Mouse (Mus musculus): ENCODE data around the gene Olfr481.

Olfr481 gene

GRCm38 (mm10) chr7:108079555-108079954 is at the start of gene Olfr481:
Gene Olfr481 (plus strand): TSS chr7:108079855.
- no peak for DNase-seq (ENCODE audit: low read depth)

- no peak for DNase-seq (ENCODE audit: low read depth)
Measured at GRCm38 (mm10) chr7:108033889-108034288, 45.8 kb upstream of the Olfr481 start, which contains the start of gene Olfr478. Gene Olfr478 (minus strand): TSS chr7:108033989.

- DNase-seq (ENCODE audit: low read depth), result no peak
Measured at GRCm38 (mm10) chr7:108050393-108050792, 29.3 kb upstream of the Olfr481 start, which contains the start of gene Olfr479. Gene Olfr479 (plus strand): TSS chr7:108050693.

GRCm38 (mm10) chr7:108067246-108067645 is 12.4 kb upstream of the Olfr481 start, which contains the start of gene Olfr480:
Gene Olfr480 (minus strand): TSS chr7:108067346.
- no peak for DNase-seq (ENCODE audit: low read depth)

DNA sequence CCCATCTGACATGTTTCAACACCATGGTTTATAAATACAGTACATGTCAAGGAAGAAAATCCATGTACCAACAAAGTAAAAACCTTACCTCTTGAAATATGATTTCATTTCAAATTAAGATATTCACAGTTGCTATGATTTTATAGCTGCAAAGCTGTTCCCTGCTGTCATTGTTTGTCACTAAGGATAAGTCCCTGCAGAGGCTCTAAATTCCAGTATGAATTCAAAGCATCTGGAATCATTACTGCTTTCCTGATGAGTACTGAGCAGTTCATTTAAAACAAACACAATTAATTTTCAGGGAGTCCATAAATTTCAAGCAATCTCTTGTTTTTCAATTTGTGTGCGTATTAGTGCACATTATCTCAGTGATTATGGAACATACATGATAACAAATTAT is 17.8 kb downstream of the Olfr481 start, which contains the start of gene Olfr482:
Gene Olfr482, minus strand, starts transcription at position 101 of the 400 bp plus-strand sequence.
- no peak for DNase-seq (ENCODE audit: low read depth)

DNA sequence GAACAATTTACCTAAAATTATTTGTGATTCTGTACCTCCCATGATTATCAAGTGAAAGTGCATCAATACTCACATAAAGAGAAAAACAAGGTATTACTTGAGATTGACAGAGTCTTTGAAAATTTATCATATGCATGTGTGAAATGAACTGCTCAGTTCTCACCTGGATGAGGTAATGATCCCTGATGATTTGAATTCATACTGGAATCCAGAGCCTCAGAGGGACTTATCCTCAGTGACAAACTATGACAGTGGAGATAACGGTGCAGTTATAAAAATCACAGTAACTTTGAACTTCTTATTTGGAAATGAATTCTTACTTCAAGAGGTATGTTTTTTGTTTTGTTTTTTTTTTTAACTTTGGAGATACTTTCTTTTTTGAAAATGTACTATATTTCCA is 20.9 kb downstream of the Olfr481 start, which contains the start of gene Olfr483:
Gene Olfr483, plus strand, starts transcription at position 301 of the 400 bp plus-strand sequence.
- no peak for DNase-seq (ENCODE audit: low read depth)

- DNase-seq (ENCODE audit: low read depth), result no peak
Measured at GRCm38 (mm10) chr7:108120681-108121080, 41.0 kb downstream of the Olfr481 start.

DNA sequence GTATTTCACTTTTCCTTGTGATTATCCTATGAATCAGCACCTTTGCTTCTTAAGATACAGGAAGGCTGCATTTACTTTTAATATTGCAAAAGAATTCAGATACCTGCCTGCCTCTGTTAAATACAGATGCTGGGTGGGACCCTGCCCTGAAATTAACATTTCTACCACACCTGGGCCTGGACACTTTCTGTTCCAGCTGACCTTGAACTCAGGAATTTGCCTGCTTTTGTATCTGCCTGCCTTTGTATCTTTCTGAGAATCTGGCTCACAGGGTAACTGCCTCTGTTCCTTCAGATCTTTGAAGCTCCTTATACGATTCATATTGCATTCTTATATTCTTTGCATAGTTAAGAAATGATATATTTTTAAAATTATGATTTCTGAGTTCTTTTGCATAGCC is 41.8 kb downstream of the Olfr481 start:
- DNase-seq (ENCODE audit: low read depth), result no peak

DNA sequence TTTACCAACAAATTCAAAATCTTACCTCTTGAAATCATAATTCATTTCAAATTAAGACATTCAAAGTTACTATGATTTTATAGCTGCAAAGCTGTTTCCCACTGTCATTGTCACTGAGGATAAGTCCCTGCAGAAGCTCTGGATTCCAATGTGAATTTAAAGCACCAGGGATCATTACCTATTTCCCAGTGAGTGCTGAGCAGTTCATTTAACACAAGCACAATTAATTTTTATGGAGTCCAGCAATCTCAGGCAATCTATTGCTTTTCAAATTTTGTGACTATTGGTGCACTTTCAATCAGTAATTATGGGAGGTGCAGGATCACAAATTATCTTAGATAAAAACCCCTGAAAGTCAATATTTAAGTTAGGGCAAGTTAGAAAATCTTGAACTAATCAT is 47.7 kb downstream of the Olfr481 start, which contains the start of gene Olfr484:
Gene Olfr484, minus strand, starts transcription at position 101 of the 400 bp plus-strand sequence.
- DNase-seq (ENCODE audit: low read depth), result no peak
